Mouse (Mus musculus) kidney, postnatal 10 days (tissue): ENCODE measurements around the gene Naa30.
"Not testable (repeated sequence)": the region's sequence is repeated elsewhere in the genome, so short reads cannot be mapped to it uniquely, and the experiment has no call there.

ENCODE experiments used
- DNase-seq: peaks from one replicate; pipeline ENCODE4 v3.0.0; 2021; ENCODE audit warnings: mixed read lengths

Naa30 gene

GRCm38 (mm10) chr14:49171867-49172581, at the start of gene Naa30:
Gene Naa30 (plus strand): TSS chr14:49172226.
- DNase-seq: peak; percentile 97

GRCm38 (mm10) chr14:49127162-49127779, 44.8 kb upstream of the Naa30 start:
- DNase-seq: no peak

DNA sequence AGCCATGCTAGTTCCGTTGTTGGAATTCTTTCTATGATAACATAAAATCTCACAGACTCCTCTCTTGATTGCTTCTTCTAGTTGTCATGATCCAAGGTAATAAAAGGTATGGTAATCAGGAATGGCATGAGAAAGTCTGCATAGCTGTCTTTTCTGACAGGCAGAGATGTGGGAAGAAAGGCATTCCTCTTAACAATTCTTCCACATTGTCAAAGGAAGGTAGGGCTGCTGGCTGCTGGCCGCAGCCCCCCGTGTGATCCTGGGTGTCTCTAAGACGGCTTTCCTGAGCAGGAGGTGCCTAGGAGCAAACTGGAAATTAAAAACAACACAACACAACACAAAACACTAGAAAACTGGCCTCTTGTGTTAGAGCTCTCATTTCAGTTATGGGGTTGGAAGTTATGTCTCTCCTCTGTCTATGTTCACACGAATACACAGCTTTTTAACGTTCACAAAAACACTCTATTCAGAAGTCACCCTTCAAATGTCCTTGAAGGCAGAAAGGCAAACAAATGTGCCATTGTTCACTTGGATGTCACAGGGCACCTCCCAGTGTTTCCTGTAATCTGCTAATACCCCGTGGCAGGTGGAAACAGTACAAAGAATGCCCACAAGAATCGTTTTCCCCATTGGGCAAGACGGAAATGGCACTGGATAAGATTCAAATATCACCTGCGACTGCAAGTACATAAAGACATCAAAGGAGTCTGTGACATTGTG, 43.3 kb upstream of the Naa30 start:
- DNase-seq: no peak

DNA sequence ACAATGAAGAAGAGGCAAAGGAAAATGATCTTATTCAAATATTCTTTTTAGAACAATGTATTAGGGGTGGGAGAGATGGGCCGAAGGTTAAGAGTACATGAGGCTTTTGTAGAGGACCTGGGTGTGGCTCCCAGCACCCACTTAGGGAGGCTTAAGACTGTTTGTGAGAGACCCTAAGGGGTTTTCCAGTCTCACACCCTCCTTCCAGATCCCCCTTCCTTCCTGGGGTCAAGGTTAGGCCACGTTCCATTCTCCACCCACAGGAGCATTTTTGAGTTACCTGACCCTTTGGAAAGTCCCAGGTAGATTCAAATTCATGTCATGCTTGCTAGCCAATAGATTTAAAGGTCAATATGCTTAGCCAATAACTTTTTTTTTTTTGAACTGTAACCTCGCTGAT, 39.6 kb upstream of the Naa30 start:
- no peak for DNase-seq

DNA sequence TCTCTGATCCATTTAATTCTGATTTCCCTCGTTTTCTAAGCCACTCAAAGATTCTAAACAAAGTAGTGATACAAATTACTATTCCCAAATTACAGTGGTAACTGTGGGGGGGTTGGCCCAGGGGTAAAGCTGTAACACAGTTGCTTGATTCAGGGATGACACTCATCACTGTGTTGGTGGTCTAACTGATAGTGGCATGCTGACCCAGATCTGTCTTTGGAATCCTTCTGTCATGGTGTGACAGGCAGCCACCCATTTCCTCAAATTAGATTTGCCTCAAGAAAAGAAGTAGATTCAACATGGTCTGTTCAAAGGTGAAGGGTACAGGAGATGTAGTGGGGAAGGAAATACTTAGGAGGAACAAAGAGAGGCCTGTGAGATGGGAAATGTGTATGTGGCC, 33.9 kb upstream of the Naa30 start:
- DNase-seq: no peak

DNA sequence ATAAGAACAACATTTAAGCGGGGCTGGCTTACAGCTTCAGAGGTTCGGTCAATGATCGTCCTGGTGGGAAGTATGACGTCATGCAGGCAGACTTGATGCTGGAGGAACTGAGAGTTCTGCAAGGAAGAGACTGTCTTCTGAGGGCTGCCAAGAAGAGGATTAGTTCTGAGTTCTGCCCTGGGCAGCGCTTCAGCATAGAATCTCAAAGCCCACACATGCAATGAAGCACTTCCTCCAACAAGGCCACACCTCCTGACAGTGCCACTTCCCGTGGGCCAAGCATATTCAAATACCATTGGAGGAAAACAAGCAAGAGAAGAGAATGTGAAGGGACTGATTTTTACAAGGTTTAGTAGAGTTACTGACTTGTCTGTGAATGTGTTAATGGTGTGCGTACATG, 31.3 kb upstream of the Naa30 start:
- no peak for DNase-seq

GRCm38 (mm10) chr14:49153801-49154200, 18.2 kb upstream of the Naa30 start:
- DNase-seq: peak; percentile 79

DNA sequence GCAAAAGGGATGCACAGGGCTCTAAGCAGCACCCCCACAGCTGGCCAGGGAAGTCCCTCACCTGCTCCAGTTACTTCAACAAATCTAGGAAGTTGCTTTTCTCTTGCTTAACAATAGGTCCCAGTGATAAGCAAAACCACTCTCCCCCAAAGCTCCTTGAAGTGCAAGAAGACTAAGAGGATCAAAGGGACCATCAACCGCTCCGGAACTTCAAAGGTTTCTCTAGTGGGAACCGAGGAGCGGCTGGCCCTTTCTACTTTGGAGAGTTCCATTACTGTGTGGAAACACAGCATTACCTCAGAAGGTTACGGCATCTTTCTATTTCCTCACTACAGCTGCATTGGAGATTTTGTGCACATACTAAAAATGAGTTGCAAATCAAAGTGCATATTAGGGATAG, 16.5 kb upstream of the Naa30 start:
- DNase-seq: no peak

DNA sequence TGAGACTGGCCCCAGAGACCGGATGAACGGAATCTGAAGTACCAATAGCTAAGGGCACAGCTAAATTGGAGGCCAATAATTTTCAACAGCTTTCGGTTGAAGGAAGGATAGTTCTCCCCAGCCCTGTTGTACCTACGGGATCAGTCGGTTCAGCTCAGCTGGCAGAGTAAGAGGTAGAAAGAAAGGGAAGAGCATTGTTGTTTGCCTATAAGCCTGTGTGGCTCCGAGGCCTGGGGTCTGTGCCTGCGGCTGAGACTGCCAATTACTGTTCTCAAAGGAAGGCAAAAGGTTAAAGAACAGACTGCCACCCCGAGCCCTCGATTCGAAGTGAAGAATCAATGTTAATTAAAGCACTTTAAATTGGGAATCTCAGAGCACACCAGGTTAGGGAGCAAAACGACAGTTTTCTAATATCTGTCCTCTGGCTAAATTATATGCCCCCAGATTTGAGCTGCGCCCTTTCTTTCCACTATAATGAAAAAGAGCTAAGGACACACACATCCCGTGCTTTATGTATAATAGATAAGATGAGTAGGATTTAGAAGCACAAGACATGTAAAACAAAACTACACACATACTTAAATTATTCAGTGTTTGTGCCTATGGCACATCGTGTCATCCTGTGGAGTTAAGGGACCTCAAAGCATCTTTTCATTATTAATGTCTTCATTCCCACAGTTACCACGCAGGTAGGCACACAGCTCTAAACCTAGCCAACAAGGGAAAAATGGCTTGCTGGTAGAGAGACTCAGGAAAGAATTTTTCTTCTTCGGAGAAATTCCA, 13.7 kb upstream of the Naa30 start:
- no peak for DNase-seq

- DNase-seq: no peak
Measured at GRCm38 (mm10) chr14:49171286-49171685, 740 bp upstream of the Naa30 start.

GRCm38 (mm10) chr14:49172582-49172988, 559 bp downstream of the Naa30 start:
- DNase-seq: peak; percentile 73

DNA sequence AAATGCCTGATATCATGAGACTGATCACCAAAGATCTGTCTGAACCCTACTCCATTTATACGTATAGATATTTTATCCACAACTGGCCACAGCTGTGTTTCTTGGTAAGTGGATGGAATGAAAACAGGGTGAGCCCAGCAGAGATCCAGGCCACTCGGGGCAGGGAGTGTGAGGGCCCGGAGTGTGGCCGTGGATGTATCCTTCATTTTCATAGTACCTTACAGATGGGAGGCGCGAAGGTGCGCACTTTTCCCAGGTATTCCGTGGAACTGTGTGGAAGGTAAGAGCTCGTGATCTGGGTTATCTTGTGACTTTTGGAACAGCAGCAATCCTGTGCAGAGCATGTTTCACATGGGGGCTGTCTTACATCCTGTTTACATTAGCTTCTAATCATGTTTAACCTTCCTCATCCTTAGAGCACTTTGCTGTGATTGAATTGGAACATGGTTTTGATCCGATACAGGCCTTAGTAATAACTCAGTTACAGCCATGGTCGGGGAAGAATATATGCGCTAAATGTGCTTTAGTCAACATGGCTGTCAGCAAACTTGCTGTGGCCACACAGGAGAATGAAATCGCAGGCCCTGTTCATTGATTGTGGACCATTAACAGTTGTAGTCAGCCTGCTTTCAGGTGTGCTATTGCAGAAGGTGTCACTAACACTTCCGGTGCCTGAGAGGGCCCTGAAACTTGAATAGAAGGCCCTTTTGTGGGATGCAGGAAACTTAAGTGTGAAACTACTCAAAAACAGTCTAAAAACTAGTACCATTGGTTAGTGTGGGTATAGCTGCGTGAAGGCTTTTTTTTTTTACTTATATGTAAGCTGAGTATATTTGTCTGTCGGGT, 1.5 kb downstream of the Naa30 start:
- DNase-seq: peak; percentile 19

- DNase-seq: no peak
Measured at GRCm38 (mm10) chr14:49179736-49180135, 7.7 kb downstream of the Naa30 start.

GRCm38 (mm10) chr14:49186270-49186669, 14.2 kb downstream of the Naa30 start:
- DNase-seq: no peak

- DNase-seq: no peak
Measured at GRCm38 (mm10) chr14:49197031-49197527, 25.1 kb downstream of the Naa30 start.

- no peak for DNase-seq
Measured at GRCm38 (mm10) chr14:49201073-49201778, 29.2 kb downstream of the Naa30 start.

DNA sequence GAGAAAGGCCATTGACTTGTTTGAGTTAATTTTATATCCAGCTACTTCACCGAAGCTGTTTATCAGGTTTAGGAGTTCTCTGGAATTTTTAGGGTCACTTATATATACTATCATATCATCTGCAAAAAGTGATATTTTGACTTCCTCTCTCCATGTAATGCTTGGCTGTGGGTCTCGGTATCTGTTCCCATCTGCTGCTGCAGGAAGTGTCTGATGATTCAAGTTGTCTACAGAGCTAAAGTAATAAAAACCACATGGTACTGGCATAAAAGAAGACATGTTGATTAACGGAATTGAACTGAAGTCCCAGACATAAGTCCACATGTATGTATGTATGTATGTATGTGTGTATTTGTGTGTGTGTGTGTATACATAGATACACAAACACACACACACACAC, 38.2 kb downstream of the Naa30 start:
- not testable (repeated sequence) for DNase-seq

GRCm38 (mm10) chr14:49218677-49219076, 46.7 kb downstream of the Naa30 start:
- no peak for DNase-seq

GRCm38 (mm10) chr14:49219466-49220022, 47.5 kb downstream of the Naa30 start:
- not testable (repeated sequence) for DNase-seq

GRCm38 (mm10) chr14:49221771-49222170, 49.7 kb downstream of the Naa30 start:
- no peak for DNase-seq

DNA sequence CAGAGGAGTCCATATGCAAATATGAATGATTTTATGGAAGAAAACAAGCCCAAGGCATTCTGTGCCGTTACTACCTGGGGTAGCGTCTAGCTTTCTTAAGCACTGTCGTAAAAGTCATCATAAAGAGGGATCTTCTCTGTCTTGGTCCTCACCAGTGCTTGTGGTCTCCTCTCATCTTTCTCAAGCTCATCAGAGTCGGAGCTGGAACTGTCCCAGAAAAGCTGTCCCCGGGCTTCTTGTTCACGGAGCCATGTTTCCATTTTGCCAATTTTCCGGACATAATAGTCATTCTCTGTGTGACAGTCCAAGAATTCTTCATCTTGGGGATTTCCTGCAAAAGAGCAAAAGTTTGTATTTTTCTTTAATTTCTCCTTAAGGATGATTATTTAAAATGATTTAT, 54.4 kb downstream of the Naa30 start:
- no peak for DNase-seq
